Mouse (Mus musculus) midbrain, embryonic 15.5 days (tissue): ENCODE results near the gene Slc25a16. TPM values are rescaled to one million over a fixed set of nuclear protein-coding genes. Genes with fewer than 3 reads are reported as not detected.

Source experiments
- ATAC-seq: fragments of 200-750 bp; cut with Nextera tagmentation; replicated peaks from 2 replicates; pipeline ENCODE4 v1.8.0; 2017; ENCODE audit warnings: moderate TSS enrichment
- H3K27ac ChIP-seq: fragments of 300-500 bp; sonication (generic); 2 replicates; pipeline ENCODE4 v1.5.1; 2015; ENCODE audit warnings: mild to moderate bottlenecking, inconsistent platforms
- H3K27me3 ChIP-seq: fragments of 300-500 bp; sonication (generic); replicated peaks from 2 replicates; pipeline ENCODE4 v1.6.1; 2015; ENCODE audit warnings: inconsistent platforms
- H3K36me3 ChIP-seq: fragments of 300-500 bp; sonication (generic); replicated peaks from 2 replicates; pipeline ENCODE4 v1.6.1; 2015; ENCODE audit warnings: inconsistent platforms
- H3K4me1 ChIP-seq: fragments of 300-500 bp; sonication (generic); 2 replicates; pipeline ENCODE4 v1.6.1; 2015; ENCODE audit warnings: inconsistent platforms
- H3K4me2 ChIP-seq: fragments of 300-500 bp; sonication (generic); 2 replicates; pipeline ENCODE4 v1.6.1; 2015; ENCODE audit warnings: inconsistent platforms, mild to moderate bottlenecking, moderate library complexity
- H3K4me3 ChIP-seq: fragments of 300-500 bp; sonication (generic); 2 replicates; pipeline ENCODE4 v1.5.1; 2015; ENCODE audit warnings: mild to moderate bottlenecking, inconsistent platforms
- H3K9ac ChIP-seq: fragments of 300-500 bp; sonication (generic); 2 replicates; pipeline ENCODE4 v1.6.1; 2015; ENCODE audit warnings: mild to moderate bottlenecking, inconsistent platforms
- H3K9me3 ChIP-seq: fragments of 300-500 bp; sonication (generic); 2 replicates; pipeline ENCODE4 v1.6.1; 2016; ENCODE audit warnings: inconsistent platforms
- WGBS: fragments of 180-500 bp; shearing (Covaris S2); methylation state at CpG from one replicate; pipeline ENCODE4 v1.1.7; 2015; ENCODE audit warnings: mixed read lengths; 5-methylcytosine and 5-hydroxymethylcytosine counted together
- polyA plus RNA-seq: library from polyadenylated mRNA; unstranded; fragments of >200 nt; fragmentation: Nextera tagmentation; extraction: Ambion mirVana; gene quantifications from 2 replicates; pipeline ENCODE4 v1.2.1, GENCODE M21; 2015

Slc25a16 gene
- polyA plus RNA-seq, 1 experiment from 2014 or later: 13.9 TPM

GRCm38 (mm10) chr10:62911120-62911519 lies 9.3 kb upstream of the Slc25a16 start:
- no peaks in the 10 kb centered on the region for H3K4me1 ChIP-seq
- 97% methylated on average over 2 of the region's 2 CpGs for WGBS
- H3K9me3 ChIP-seq: no peaks in the 10 kb centered on the region
- H3K9ac ChIP-seq: no peak overlapping the region
- H3K4me3 ChIP-seq: no peak overlapping the region
- ATAC-seq: no peak
- H3K4me2 ChIP-seq: no peak overlapping the region
- no peak overlapping the region for H3K27ac ChIP-seq
- no peaks in the 10 kb centered on the region for H3K36me3 ChIP-seq
- H3K27me3 ChIP-seq: no peaks in the 10 kb centered on the region

- Histone ChIP-seq H3K9ac (no peak overlapping the region), H3K27ac (no peak overlapping the region), H3K9me3 (no peaks in the 10 kb centered on the region), H3K4me1 (peaks cover 18% of the 10 kb centered on the region), H3K36me3 (no peaks in the 10 kb centered on the region), H3K4me2 (no peak overlapping the region), H3K27me3 (no peaks in the 10 kb centered on the region), H3K4me3 (no peak overlapping the region)
- ATAC-seq: no peak
- WGBS: 90% methylated on average over 3 of the region's 3 CpGs
Observed at GRCm38 (mm10) chr10:62918985-62919384, 1.4 kb upstream of the Slc25a16 start.

- Histone ChIP-seq H3K36me3 (no peaks in the 10 kb centered on the region), H3K27ac (peak overlapping the region; percentile 92), H3K9ac (peak overlapping the region; percentile 93), H3K4me3 (peak overlapping the region; percentile 94), H3K4me2 (peak overlapping the region; percentile 90), H3K27me3 (no peaks in the 10 kb centered on the region), H3K4me1 (peaks cover 18% of the 10 kb centered on the region), H3K9me3 (no peaks in the 10 kb centered on the region)
- ATAC-seq: peak; percentile 65
- under 1% methylated on average over 29 of the region's 29 CpGs for WGBS
Observed at GRCm38 (mm10) chr10:62920766-62921156, 328 bp downstream of the Slc25a16 start.

- H3K9me3 ChIP-seq: no peaks in the 10 kb centered on the region
- H3K27me3 ChIP-seq: no peaks in the 10 kb centered on the region
- no peak overlapping the region for H3K4me2 ChIP-seq
- H3K27ac ChIP-seq: no peak overlapping the region
- H3K4me1 ChIP-seq: peaks cover 18% of the 10 kb centered on the region
- H3K36me3 ChIP-seq: peaks cover 9% of the 10 kb centered on the region
- H3K4me3 ChIP-seq: no peak overlapping the region
- no peak overlapping the region for H3K9ac ChIP-seq
- ATAC-seq: no peak
- WGBS: 92% methylated on average over 4 of the region's 4 CpGs
Observed at GRCm38 (mm10) chr10:62924096-62924635, 3.7 kb downstream of the Slc25a16 start.

GRCm38 (mm10) chr10:62932381-62932780 lies 11.9 kb downstream of the Slc25a16 start:
- 92% methylated on average over 1 of the region's 1 CpGs for WGBS
- Histone ChIP-seq H3K9ac (no peak overlapping the region), H3K4me3 (no peak overlapping the region), H3K9me3 (no peaks in the 10 kb centered on the region), H3K36me3 (peaks cover 36% of the 10 kb centered on the region), H3K27me3 (no peaks in the 10 kb centered on the region), H3K4me2 (no peak overlapping the region), H3K4me1 (no peaks in the 10 kb centered on the region), H3K27ac (no peak overlapping the region)
- ATAC-seq: no peak

GRCm38 (mm10) chr10:62944975-62945580 lies 24.6 kb downstream of the Slc25a16 start:
- Histone ChIP-seq H3K9ac (no peak overlapping the region), H3K4me1 (peaks cover 6% of the 10 kb centered on the region; the same call in 1 of the 2 replicates), H3K4me2 (no peak overlapping the region), H3K4me3 (no peak overlapping the region), H3K9me3 (no peaks in the 10 kb centered on the region), H3K27me3 (no peaks in the 10 kb centered on the region), H3K27ac (no peak overlapping the region), H3K36me3 (peaks cover 10% of the 10 kb centered on the region)
- no peak for ATAC-seq
- WGBS: 89% methylated on average over 10 of the region's 10 CpGs

GRCm38 (mm10) chr10:62946738-62947471 lies 26.5 kb downstream of the Slc25a16 start, which contains the start of gene Dna2:
Dna2 (plus strand) TSS chr10:62947026.
- H3K4me1 ChIP-seq: peaks cover 6% of the 10 kb centered on the region; the same call in 1 of the 2 replicates
- peak; percentile 95 for ATAC-seq
- H3K27me3 ChIP-seq: no peaks in the 10 kb centered on the region
- peak within 1 kb of the TSS; percentile 74 for H3K4me2 ChIP-seq
- H3K4me3 ChIP-seq: peak within 1 kb of the TSS; percentile 72
- no peaks in the 10 kb centered on the region for H3K9me3 ChIP-seq
- peak within 1 kb of the TSS; percentile 87 for H3K27ac ChIP-seq
- WGBS: under 1% methylated on average over 65 of the region's 68 CpGs
- peak within 1 kb of the TSS; percentile 73 for H3K9ac ChIP-seq
- H3K36me3 ChIP-seq: peaks cover 10% of the 10 kb centered on the region

GRCm38 (mm10) chr10:62948551-62948950 lies 28.1 kb downstream of the Slc25a16 start:
- H3K27me3 ChIP-seq: no peaks in the 10 kb centered on the region
- H3K4me1 ChIP-seq: peaks cover 6% of the 10 kb centered on the region; the same call in 1 of the 2 replicates
- peaks cover under 1% of the 10 kb centered on the region; the same call in 1 of the 2 replicates for H3K36me3 ChIP-seq
- WGBS: 98% methylated on average over 7 of the region's 7 CpGs
- ATAC-seq: no peak
- no peak overlapping the region for H3K9ac ChIP-seq
- H3K4me2 ChIP-seq: no peak overlapping the region
- no peak overlapping the region for H3K27ac ChIP-seq
- no peak overlapping the region for H3K4me3 ChIP-seq
- no peaks in the 10 kb centered on the region for H3K9me3 ChIP-seq

GRCm38 (mm10) chr10:62963956-62964355 lies 43.5 kb downstream of the Slc25a16 start:
- H3K4me2 ChIP-seq: no peak overlapping the region
- WGBS: 96% methylated on average over 7 of the region's 7 CpGs
- H3K36me3 ChIP-seq: peaks cover 9% of the 10 kb centered on the region
- no peaks in the 10 kb centered on the region for H3K4me1 ChIP-seq
- no peaks in the 10 kb centered on the region for H3K9me3 ChIP-seq
- no peak for ATAC-seq
- H3K4me3 ChIP-seq: no peak overlapping the region
- no peak overlapping the region for H3K9ac ChIP-seq
- H3K27ac ChIP-seq: no peak overlapping the region
- H3K27me3 ChIP-seq: no peaks in the 10 kb centered on the region

GRCm38 (mm10) chr10:62965796-62966195 lies 45.4 kb downstream of the Slc25a16 start:
- Histone ChIP-seq H3K9ac (no peak overlapping the region), H3K36me3 (peaks cover 7% of the 10 kb centered on the region), H3K27me3 (no peaks in the 10 kb centered on the region), H3K4me1 (no peaks in the 10 kb centered on the region), H3K4me2 (no peak overlapping the region), H3K27ac (no peak overlapping the region), H3K4me3 (no peak overlapping the region), H3K9me3 (no peaks in the 10 kb centered on the region)
- ATAC-seq: no peak
- 94% methylated on average over 11 of the region's 11 CpGs for WGBS

- Histone ChIP-seq H3K9ac (no peak overlapping the region), H3K4me2 (no peak overlapping the region), H3K4me1 (no peaks in the 10 kb centered on the region), H3K4me3 (no peak overlapping the region), H3K27me3 (no peaks in the 10 kb centered on the region), H3K9me3 (no peaks in the 10 kb centered on the region), H3K27ac (no peak overlapping the region), H3K36me3 (peaks cover 9% of the 10 kb centered on the region)
- 96% methylated on average over 15 of the region's 15 CpGs for WGBS
- ATAC-seq: no peak
Observed at GRCm38 (mm10) chr10:62966291-62966690, 45.9 kb downstream of the Slc25a16 start.

GRCm38 (mm10) chr10:62971821-62972220 lies 51.4 kb downstream of the Slc25a16 start:
- Histone ChIP-seq H3K36me3 (peaks cover 3% of the 10 kb centered on the region; the same call in 1 of the 2 replicates), H3K27me3 (no peaks in the 10 kb centered on the region), H3K9me3 (no peaks in the 10 kb centered on the region), H3K4me3 (no peak overlapping the region), H3K27ac (no peak overlapping the region), H3K4me1 (no peaks in the 10 kb centered on the region), H3K9ac (no peak overlapping the region), H3K4me2 (no peak overlapping the region)
- ATAC-seq: no peak
- WGBS: 65% methylated on average over 16 of the region's 16 CpGs
